In the genomic region with DNA sequence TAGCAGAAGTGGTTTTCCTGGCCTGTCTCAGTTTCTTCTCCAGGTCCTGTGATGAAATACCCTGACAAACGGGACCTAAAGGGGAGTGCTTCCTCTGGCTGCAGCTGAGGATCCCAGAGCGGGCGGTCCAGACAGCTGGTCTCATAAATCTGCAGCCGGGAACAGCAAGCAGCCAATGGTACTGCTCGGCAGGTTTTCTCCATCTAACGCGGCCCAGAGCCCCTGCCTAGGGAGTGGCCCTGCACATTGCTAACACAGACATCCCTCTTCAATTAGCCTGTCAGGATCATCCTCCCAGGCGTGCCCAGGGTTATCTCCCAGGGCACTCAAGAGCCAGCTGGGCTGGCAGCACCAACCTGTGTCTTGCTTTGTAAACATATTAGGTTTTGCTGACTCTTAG, we compare ENCODE assay signal across 12 mouse cellular contexts. TPM values are rescaled to one million over a fixed set of nuclear protein-coding genes. Genes with fewer than 3 reads are reported as not detected.
DNase-seq lines count a peak whose midpoint lies in the region; ATAC-seq lines count a peak whose summit lies in the region.
"Had no signal": no experiment of that assay in that cellular context is flagged by ENCODE, and none has a peak within 500 bp of the region (broad histone marks: within the 10 kb centered on the region; RNA-seq: fewer than 3 reads in every experiment).

No protein-coding gene starts in this region.

- H3K27ac ChIP-seq in kidney, embryonic 16.5 days (ENCODE audit: low read length) = no peak overlapping the region
- no peak overlapping the region for H3K27ac ChIP-seq in hindbrain, embryonic 15.5 days (replicated peaks)

- H3K4me1 ChIP-seq in kidney, embryonic 16.5 days (ENCODE audit: insufficient read depth, low read length) = peaks cover 16% of the 10 kb centered on the region
- peaks cover 12% of the 10 kb centered on the region for H3K4me1 ChIP-seq in hindbrain, embryonic 15.5 days (replicated peaks)

- H3K9me3 ChIP-seq in kidney, embryonic 16.5 days (ENCODE audit: low read length) = no peaks in the 10 kb centered on the region
- no peaks in the 10 kb centered on the region for H3K9me3 ChIP-seq in hindbrain, embryonic 15.5 days

- WGBS in kidney, embryonic 16.5 days = 20% methylated on average over 8 of the region's 8 CpGs
- 14% methylated on average over 8 of the region's 8 CpGs for WGBS in hindbrain, embryonic 15.5 days

- H3K4me2 ChIP-seq in kidney, embryonic 16.5 days (replicated peaks; ENCODE audit: low read depth, low read length) = no peak overlapping the region
- no peak overlapping the region for H3K4me2 ChIP-seq in hindbrain, embryonic 15.5 days

- no peaks in the 10 kb centered on the region for H3K27me3 ChIP-seq in kidney, embryonic 16.5 days (ENCODE audit: insufficient read depth, low read length)
- no peaks in the 10 kb centered on the region for H3K27me3 ChIP-seq in hindbrain, embryonic 15.5 days

- no peak overlapping the region for H3K4me3 ChIP-seq in kidney, embryonic 16.5 days (ENCODE audit: low read length)
- no peak overlapping the region for H3K4me3 ChIP-seq in hindbrain, embryonic 15.5 days

- no peak overlapping the region for H3K9ac ChIP-seq in kidney, embryonic 16.5 days (replicated peaks; ENCODE audit: low read length)
- H3K9ac ChIP-seq in hindbrain, embryonic 15.5 days = 0 out of 2 replicates have a peak overlapping the region, but pooled peaks have one; percentile 13

- DNase-seq in kidney, postnatal 25 days = no peak
- peak; percentile 50 for DNase-seq in embryo, embryonic 9.5 days (ENCODE audit: extremely low spot score)
- peak; percentile 59 for DNase-seq in neural tube, embryonic 10.5 days (ENCODE audit: extremely low spot score, low spot score)
- no peak for DNase-seq in retina, embryonic 14.5 days (ENCODE audit: low spot score)
- no peak for DNase-seq in lung, postnatal 10 days
- DNase-seq in adrenal gland, postnatal 10 days = no peak
- DNase-seq: adrenal gland, adult 2 months; cerebellum, adult 9-11 months; kidney, adult 9 months; thymus, adult 18-20 months had no signal

- H3K36me3 ChIP-seq in kidney, embryonic 16.5 days (ENCODE audit: insufficient read depth, low read length) = no peaks in the 10 kb centered on the region; the same call in 1 of the 2 replicates
- no peaks in the 10 kb centered on the region for H3K36me3 ChIP-seq in hindbrain, embryonic 15.5 days

- peak; percentile 88 for ATAC-seq in kidney, embryonic 16.5 days (ENCODE audit: low FRiP score, low TSS enrichment)
- no peak; the same call in 1 of the 2 replicates for ATAC-seq in hindbrain, embryonic 15.5 days (ENCODE audit: low FRiP score, low read depth)

RNA-seq across cellular contexts. Expression of gene Trub1, which starts 38.3 kb away (rescaled TPM):
- 25.8 and 26.6 TPM in 2 replicates for polyA plus RNA-seq in kidney, embryonic 16.5 days (2015; fragmentation: Nextera tagmentation; extraction: Ambion mirVana)
- polyA plus RNA-seq in hindbrain, embryonic 15.5 days (2015; fragmentation: Nextera tagmentation; extraction: Ambion mirVana) = 12.2 and 12.7 TPM in 2 replicates
- 10 to 100 TPM; 16.3 to 18.1 TPM for total RNA-seq in adrenal gland, postnatal 10 days (2021)

Comparison
In these comparisons a context has a peak if more than half of its experiments do, and no peak if none do; other contexts are left out.
1. DNase-seq: peak in embryo, embryonic 9.5 days (single experiment) and neural tube, embryonic 10.5 days (single experiment); none in kidney, postnatal 25 days (0 of 2), retina, embryonic 14.5 days (single experiment), lung, postnatal 10 days (single experiment) and adrenal gland, postnatal 10 days (single experiment).